Mouse (Mus musculus) hindbrain, postnatal 0 days (tissue): ENCODE measurements around the gene Tlcd1. TPM values are rescaled to one million over a fixed set of nuclear protein-coding genes. Genes with fewer than 3 reads are reported as not detected.

ENCODE experiments used
- ATAC-seq: fragments of 200-750 bp; cut with Nextera tagmentation; 2 replicates; pipeline ENCODE4 v1.8.0; 2017; ENCODE audit warnings: mild to moderate bottlenecking, moderate TSS enrichment, moderate library complexity
- DNase-seq: peaks from one replicate; pipeline ENCODE4 v3.0.0-alpha.2; 2015; ENCODE audit warnings: low spot score
- H3K27ac ChIP-seq: fragments of 300-500 bp; sonication (generic); 2 replicates; pipeline ENCODE4 v1.5.1; 2014; ENCODE audit warnings: mild to moderate bottlenecking
- H3K27me3 ChIP-seq: fragments of 300-500 bp; sonication (generic); 2 replicates; pipeline ENCODE4 v1.6.1; 2014; ENCODE audit warnings: low read length, mixed read lengths; ENCODE audit not compliant: insufficient read depth
- H3K36me3 ChIP-seq: fragments of 300-500 bp; sonication (generic); 2 replicates; pipeline ENCODE4 v1.6.1; 2014; ENCODE audit warnings: low read length, mixed read lengths; ENCODE audit not compliant: insufficient read depth
- H3K4me1 ChIP-seq: fragments of 300-500 bp; sonication (generic); 2 replicates; pipeline ENCODE4 v1.6.1; 2014; ENCODE audit warnings: antibody characterized with exemption, low read length, mixed read lengths; ENCODE audit not compliant: insufficient read depth
- H3K4me2 ChIP-seq: fragments of 300-500 bp; sonication (generic); 2 replicates; pipeline ENCODE4 v1.6.1; 2014; ENCODE audit warnings: low read depth, mild to moderate bottlenecking, low read length, moderate library complexity, mixed read lengths
- H3K4me3 ChIP-seq: fragments of 300-500 bp; sonication (generic); 2 replicates; pipeline ENCODE4 v1.5.1; 2014; ENCODE audit warnings: low read length
- H3K9ac ChIP-seq: fragments of 300-500 bp; sonication (generic); replicated peaks from 2 replicates; pipeline ENCODE4 v1.6.1; 2014; ENCODE audit warnings: mild to moderate bottlenecking, low read length, moderate library complexity, mixed read lengths
- H3K9me3 ChIP-seq: fragments of 300-500 bp; sonication (generic); 2 replicates; pipeline ENCODE4 v1.6.1; 2016; ENCODE audit warnings: low read length, mixed read lengths
- CTCF ChIP-seq: IDR thresholded peaks from 2 replicates; pipeline ENCODE4 v1.5.1; 2016; ENCODE audit warnings: antibody characterized with exemption, control low read depth, low read depth
- WGBS: fragments of 180-500 bp; shearing (Covaris S2); extraction: QIAGEN DNeasy Blood & Tissue Kit; methylation state at CpG from one replicate; pipeline ENCODE4 v1.1.7; 2014; 5-methylcytosine and 5-hydroxymethylcytosine counted together
- polyA plus RNA-seq: library from polyadenylated mRNA; unstranded; fragments of >200 nt; fragmentation: Nextera tagmentation; extraction: Ambion mirVana; gene quantifications from 2 replicates; pipeline ENCODE4 v1.2.1, GENCODE M21; 2015
- total RNA-seq: library from RNA; depleted of rRNA; stranded (reverse); fragments of >200 nt; gene quantifications from 2 replicates; pipeline ENCODE4 v1.2.3, GENCODE M21; 2014

Gene Tlcd1
- total and polyA plus RNA-seq, 2 experiments from 2014 or later = 36.8 to 46.1 TPM

GRCm38 (mm10) chr11:78137584-78137983 lies 38.9 kb upstream of the Tlcd1 start:
- TF ChIP-seq CTCF = no peak
- no peak for DNase-seq
- no peak for ATAC-seq
- Histone ChIP-seq H3K27me3 (no peaks in the 10 kb centered on the region), H3K4me2 (no peak overlapping the region), H3K27ac (no peak overlapping the region), H3K9me3 (no peaks in the 10 kb centered on the region), H3K9ac (no peak overlapping the region), H3K4me1 (no peaks in the 10 kb centered on the region), H3K36me3 (no peaks in the 10 kb centered on the region), H3K4me3 (no peak overlapping the region)
- WGBS = 73% methylated on average over 4 of the region's 4 CpGs

DNA sequence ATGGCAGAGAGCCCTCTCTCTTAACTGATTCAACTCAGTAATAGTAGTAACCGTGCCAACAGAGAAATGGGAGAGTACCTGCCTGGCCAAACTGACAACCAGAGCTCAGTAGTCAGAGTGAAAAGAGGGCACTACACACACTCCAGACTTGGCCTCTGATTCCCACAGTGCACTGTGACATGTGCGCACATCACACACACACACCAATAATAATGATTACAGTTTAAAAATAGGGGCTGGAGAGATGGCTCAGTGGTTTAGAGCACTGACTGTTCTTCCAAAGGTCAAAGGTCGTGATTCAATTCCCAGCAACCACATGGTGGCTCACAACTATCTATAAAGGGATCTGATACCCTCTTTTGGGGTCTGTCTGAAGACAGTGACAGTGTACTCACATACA lies 38.5 kb upstream of the Tlcd1 start:
- no peak for TF ChIP-seq CTCF
- no peak overlapping the region for H3K4me2 ChIP-seq
- H3K9me3 ChIP-seq = no peaks in the 10 kb centered on the region
- no peak overlapping the region for H3K27ac ChIP-seq
- 89% methylated on average over 3 of the region's 3 CpGs for WGBS
- no peaks in the 10 kb centered on the region for H3K27me3 ChIP-seq
- H3K4me1 ChIP-seq = no peaks in the 10 kb centered on the region
- no peak for ATAC-seq
- H3K9ac ChIP-seq = no peak overlapping the region
- no peak for DNase-seq
- no peaks in the 10 kb centered on the region for H3K36me3 ChIP-seq
- no peak overlapping the region for H3K4me3 ChIP-seq

- Histone ChIP-seq H3K9ac (no peak overlapping the region), H3K27me3 (no peaks in the 10 kb centered on the region), H3K4me3 (no peak overlapping the region), H3K36me3 (peaks cover 8% of the 10 kb centered on the region; the same call in 1 of the 2 replicates), H3K27ac (no peak overlapping the region), H3K4me1 (no peaks in the 10 kb centered on the region), H3K4me2 (no peak overlapping the region), H3K9me3 (no peaks in the 10 kb centered on the region)
- DNase-seq = no peak
- no peak for TF ChIP-seq CTCF
- no peak for ATAC-seq
- 86% methylated on average over 5 of the region's 5 CpGs for WGBS
Measured at GRCm38 (mm10) chr11:78140665-78141064, 35.8 kb upstream of the Tlcd1 start.

DNA sequence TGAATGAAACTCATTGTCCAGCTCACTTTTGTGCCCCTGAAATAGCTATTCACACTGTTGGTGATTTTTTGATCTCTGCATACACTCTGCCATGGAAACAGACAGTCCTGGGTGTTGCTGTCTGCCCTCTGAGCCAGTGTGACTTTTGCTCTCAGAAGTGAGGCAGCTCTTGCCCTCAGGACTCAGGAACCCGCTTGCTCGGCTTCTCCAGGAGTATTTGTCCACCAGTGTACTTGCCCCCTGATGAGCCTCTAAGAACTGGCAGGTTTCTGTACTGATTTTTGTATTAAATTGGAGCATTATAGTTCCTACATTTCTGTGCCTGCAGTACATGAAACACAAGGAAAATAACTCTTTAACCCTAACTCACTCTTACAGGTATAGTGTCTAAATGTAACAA lies 33.0 kb upstream of the Tlcd1 start:
- Histone ChIP-seq H3K4me1 (no peaks in the 10 kb centered on the region), H3K36me3 (peaks cover 26% of the 10 kb centered on the region; the same call in 1 of the 2 replicates), H3K27me3 (no peaks in the 10 kb centered on the region), H3K9me3 (no peaks in the 10 kb centered on the region), H3K4me2 (no peak overlapping the region), H3K4me3 (no peak overlapping the region), H3K27ac (0 out of 2 replicates have a peak overlapping the region, but pooled peaks have one; percentile 22), H3K9ac (no peak overlapping the region)
- TF ChIP-seq CTCF = no peak
- no peak for ATAC-seq
- no peak for DNase-seq
- 68% methylated on average over 2 of the region's 2 CpGs for WGBS

DNA sequence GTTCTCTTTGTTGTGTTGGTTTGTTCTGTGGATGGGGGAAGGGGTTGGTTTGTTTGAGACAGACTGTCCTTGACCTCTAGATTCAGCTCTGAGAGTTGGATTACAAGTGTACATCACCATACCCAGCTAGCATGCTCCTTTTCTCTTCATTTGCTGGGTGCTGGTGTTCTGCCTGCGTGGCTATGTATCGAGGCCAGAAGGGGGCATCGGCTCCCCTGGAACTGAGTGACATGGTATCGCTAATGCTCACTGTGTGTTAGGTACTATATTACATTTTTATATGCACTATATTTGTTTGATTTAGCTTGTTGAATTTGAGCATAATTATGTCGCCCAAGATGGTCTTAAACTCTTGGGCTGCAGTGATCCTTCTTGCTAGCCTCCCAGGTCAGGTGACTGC lies 30.3 kb upstream of the Tlcd1 start:
- no peak overlapping the region for H3K4me3 ChIP-seq
- ATAC-seq = no peak
- no peak overlapping the region for H3K9ac ChIP-seq
- H3K4me1 ChIP-seq = no peaks in the 10 kb centered on the region
- H3K36me3 ChIP-seq = peaks cover 39% of the 10 kb centered on the region; the same call in 1 of the 2 replicates
- H3K9me3 ChIP-seq = no peaks in the 10 kb centered on the region
- TF ChIP-seq CTCF = peak; percentile 30
- no peak for DNase-seq
- 87% methylated on average over 5 of the region's 5 CpGs for WGBS
- H3K27ac ChIP-seq = no peak overlapping the region
- H3K27me3 ChIP-seq = no peaks in the 10 kb centered on the region
- no peak overlapping the region for H3K4me2 ChIP-seq

- Histone ChIP-seq H3K9me3 (no peaks in the 10 kb centered on the region), H3K4me1 (0 out of 2 replicates have a peak, but pooled peaks cover 1% of the 10 kb centered on the region), H3K27ac (no peak overlapping the region), H3K4me3 (no peak overlapping the region), H3K36me3 (peaks cover 39% of the 10 kb centered on the region; the same call in 1 of the 2 replicates), H3K27me3 (no peaks in the 10 kb centered on the region), H3K9ac (no peak overlapping the region), H3K4me2 (no peak overlapping the region)
- no peak for ATAC-seq
- DNase-seq = no peak
- 90% methylated on average over 6 of the region's 6 CpGs for WGBS
- no peak for TF ChIP-seq CTCF
Measured at GRCm38 (mm10) chr11:78146707-78147543, 29.6 kb upstream of the Tlcd1 start.

DNA sequence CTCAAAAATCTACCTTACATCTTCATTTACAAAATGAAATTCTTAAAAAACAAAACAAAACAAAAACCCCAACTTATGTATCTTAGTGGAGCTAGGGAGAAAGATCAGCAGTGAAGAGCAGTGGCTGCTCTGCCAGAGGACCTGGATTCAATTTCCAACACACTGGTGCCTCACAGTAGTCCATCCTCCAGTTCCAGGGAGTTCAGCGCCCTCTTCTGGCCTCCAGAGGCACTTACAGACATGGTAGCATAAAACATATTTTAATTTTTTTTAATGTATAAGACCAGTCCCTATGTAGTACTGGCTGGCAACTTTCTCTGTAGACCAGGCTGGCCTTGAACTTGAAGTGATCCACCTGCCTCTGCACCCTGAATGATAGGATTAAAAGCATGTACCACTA lies 25.4 kb upstream of the Tlcd1 start:
- H3K4me1 ChIP-seq = peaks cover 18% of the 10 kb centered on the region
- no peak overlapping the region for H3K4me2 ChIP-seq
- DNase-seq (peak; percentile 40), ATAC-seq (no peak)
- no peaks in the 10 kb centered on the region for H3K27me3 ChIP-seq
- peaks cover 42% of the 10 kb centered on the region for H3K36me3 ChIP-seq
- no peak overlapping the region for H3K4me3 ChIP-seq
- H3K27ac ChIP-seq = peak overlapping the region; percentile 88; the same call in 1 of the 2 replicates
- H3K9me3 ChIP-seq = no peaks in the 10 kb centered on the region
- 32% methylated on average over 1 of the region's 1 CpGs for WGBS
- peak; percentile 67 for TF ChIP-seq CTCF
- H3K9ac ChIP-seq = no peak overlapping the region
